Mouse (Mus musculus) embryonic facial prominence, embryonic 14.5 days (tissue): ENCODE results near the gene Sorbs1. TPM values are rescaled to one million over a fixed set of nuclear protein-coding genes. Genes with fewer than 3 reads are reported as not detected.

Experiments used
- ATAC-seq: fragments of 200-750 bp; cut with Nextera tagmentation; 2 replicates; pipeline ENCODE4 v1.8.0; 2017; ENCODE audit warnings: low read depth, moderate number of reproducible peaks, moderate TSS enrichment
- DNase-seq: peaks from one replicate; pipeline ENCODE4 v3.0.0-alpha.2; 2015; ENCODE audit warnings: low spot score
- H3K27ac ChIP-seq: fragments of 300-500 bp; sonication (generic); replicated peaks from 2 replicates; pipeline ENCODE4 v1.5.1; 2014; ENCODE audit warnings: low read depth, mild to moderate bottlenecking, low read length, moderate library complexity
- H3K27me3 ChIP-seq: fragments of 300-500 bp; sonication (generic); replicated peaks from 2 replicates; pipeline ENCODE4 v1.6.1; 2014; ENCODE audit warnings: low read length; ENCODE audit not compliant: control insufficient read depth, insufficient read depth
- H3K36me3 ChIP-seq: fragments of 300-500 bp; sonication (generic); 2 replicates; pipeline ENCODE4 v1.6.1; 2014; ENCODE audit warnings: low read length, mixed read lengths; ENCODE audit not compliant: control insufficient read depth, insufficient read depth
- H3K4me1 ChIP-seq: fragments of 300-500 bp; sonication (generic); 2 replicates; pipeline ENCODE4 v1.6.1; 2014; ENCODE audit warnings: antibody characterized with exemption, low read length; ENCODE audit not compliant: control insufficient read depth, insufficient read depth
- H3K4me2 ChIP-seq: fragments of 300-500 bp; sonication (generic); 2 replicates; pipeline ENCODE4 v1.6.1; 2014; ENCODE audit warnings: low read depth, mild to moderate bottlenecking, low read length, moderate library complexity, mixed read lengths
- H3K4me3 ChIP-seq: fragments of 300-500 bp; sonication (generic); 2 replicates; pipeline ENCODE4 v1.5.1; 2014; ENCODE audit warnings: low read depth, mild to moderate bottlenecking, low read length
- H3K9ac ChIP-seq: fragments of 300-500 bp; sonication (generic); 2 replicates; pipeline ENCODE4 v1.6.1; 2014; ENCODE audit warnings: low read depth, mild to moderate bottlenecking, low read length, moderate library complexity, mixed read lengths
- H3K9me3 ChIP-seq: fragments of 300-500 bp; sonication (generic); 2 replicates; pipeline ENCODE4 v1.6.1; 2016; ENCODE audit warnings: low read length; ENCODE audit not compliant: control insufficient read depth
- WGBS: fragments of 180-500 bp; shearing (Covaris S2); extraction: QIAGEN DNeasy Blood & Tissue Kit; methylation state at CpG from one replicate; pipeline ENCODE4 v1.1.7; 2014; 5-methylcytosine and 5-hydroxymethylcytosine counted together
- polyA plus RNA-seq: library from polyadenylated mRNA; unstranded; fragments of >200 nt; fragmentation: Nextera tagmentation; extraction: Ambion mirVana; gene quantifications from 2 replicates; pipeline ENCODE4 v1.2.1, GENCODE M21; 2014

Gene Sorbs1
- polyA plus RNA-seq, 1 experiment from 2014 or later, result 54.1 TPM

GRCm38 (mm10) chr19:40498162-40498725 is 15.3 kb downstream of the Sorbs1 start:
- Histone ChIP-seq H3K4me2 (no peak overlapping the region), H3K9me3 (no peaks in the 10 kb centered on the region), H3K4me1 (no peaks in the 10 kb centered on the region), H3K27ac (no peak overlapping the region), H3K9ac (no peak overlapping the region), H3K4me3 (no peak overlapping the region), H3K27me3 (no peaks in the 10 kb centered on the region), H3K36me3 (no peaks in the 10 kb centered on the region)
- WGBS, result 66% methylated on average over 6 of the region's 6 CpGs
- DNase-seq (no peak), ATAC-seq (no peak)

DNA sequence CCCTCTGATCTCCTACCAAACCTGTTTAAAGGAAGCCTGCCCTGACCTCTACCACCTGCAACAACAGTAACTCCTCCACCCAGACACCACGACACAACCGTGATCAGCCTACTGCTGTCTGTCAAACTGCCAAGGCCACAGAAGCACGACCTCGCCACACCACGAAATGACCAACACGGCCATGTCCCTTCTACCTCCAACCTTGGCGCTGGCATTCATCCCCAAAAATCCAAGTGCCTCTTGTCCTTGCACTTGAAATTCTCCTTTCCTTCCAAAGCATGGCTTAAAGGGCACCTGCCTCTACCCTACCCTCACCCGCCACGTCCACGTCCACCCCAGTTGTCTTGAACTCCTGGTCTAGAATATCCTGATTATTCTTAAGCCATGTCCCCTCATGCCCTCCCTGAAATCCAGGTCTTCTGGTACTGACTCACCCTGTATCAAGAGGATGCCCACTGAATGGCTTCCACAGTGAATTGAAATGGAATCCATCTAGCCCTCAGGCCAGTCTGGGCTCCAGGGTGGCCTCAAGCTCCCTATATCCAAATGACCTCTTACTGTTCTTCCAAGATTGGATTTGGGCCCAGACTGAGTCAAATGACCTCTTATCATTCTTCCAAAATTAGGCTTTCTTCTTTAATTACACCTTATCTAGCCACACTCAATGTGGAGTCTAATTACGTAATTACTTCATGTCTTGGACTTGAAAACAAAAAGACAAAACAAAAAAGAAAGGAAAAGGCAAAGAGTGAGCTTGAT is 16.9 kb downstream of the Sorbs1 start:
- Histone ChIP-seq H3K9ac (no peak overlapping the region), H3K4me3 (no peak overlapping the region), H3K36me3 (no peaks in the 10 kb centered on the region), H3K27ac (no peak overlapping the region), H3K27me3 (no peaks in the 10 kb centered on the region), H3K4me2 (no peak overlapping the region), H3K9me3 (no peaks in the 10 kb centered on the region), H3K4me1 (no peaks in the 10 kb centered on the region)
- ATAC-seq (no peak), DNase-seq (no peak)
- 95% methylated on average over 11 of the region's 11 CpGs for WGBS

GRCm38 (mm10) chr19:40496071-40496470 is 17.5 kb downstream of the Sorbs1 start:
- Histone ChIP-seq H3K4me3 (no peak overlapping the region), H3K9me3 (no peaks in the 10 kb centered on the region), H3K36me3 (no peaks in the 10 kb centered on the region), H3K27ac (no peak overlapping the region), H3K27me3 (no peaks in the 10 kb centered on the region), H3K4me1 (no peaks in the 10 kb centered on the region), H3K9ac (no peak overlapping the region), H3K4me2 (no peak overlapping the region)
- ATAC-seq, result no peak
- WGBS, result 85% methylated on average over 4 of the region's 4 CpGs
- DNase-seq, result no peak

GRCm38 (mm10) chr19:40492902-40493301 is 20.7 kb downstream of the Sorbs1 start:
- ATAC-seq, result no peak

DNA sequence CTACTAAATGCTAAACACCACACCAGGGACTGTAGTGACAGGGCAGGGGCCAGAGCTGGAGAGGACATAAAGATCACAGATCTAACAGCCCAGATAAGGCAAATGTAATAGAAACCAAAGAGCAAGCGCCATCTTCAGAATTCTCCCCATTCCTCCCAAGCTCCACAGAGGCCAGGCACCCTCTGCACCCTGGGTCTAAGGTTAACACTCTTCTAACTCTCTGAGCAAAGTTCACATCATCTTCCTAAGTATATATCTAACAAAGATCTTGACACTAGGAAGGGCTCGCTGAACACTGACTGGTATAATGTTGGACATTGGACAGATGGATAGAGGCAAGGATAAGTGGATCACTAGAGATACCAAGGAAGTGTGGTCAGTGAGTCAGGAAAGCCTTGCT is 22.1 kb downstream of the Sorbs1 start:
- no peak for ATAC-seq
- 98% methylated on average over 2 of the region's 2 CpGs for WGBS
- peaks cover 7% of the 10 kb centered on the region; the same call in 1 of the 2 replicates for H3K4me1 ChIP-seq

More at GRCm38 (mm10) chr19:40492902-40493301, 20.7 kb downstream of the Sorbs1 start:
- no peaks in the 10 kb centered on the region for H3K36me3 ChIP-seq
- H3K4me3 ChIP-seq, result no peak overlapping the region
- H3K4me2 ChIP-seq, result no peak overlapping the region
- H3K9me3 ChIP-seq, result no peaks in the 10 kb centered on the region
- no peak overlapping the region for H3K27ac ChIP-seq
- H3K4me1 ChIP-seq, result 0 out of 2 replicates have a peak, but pooled peaks cover 3% of the 10 kb centered on the region
- DNase-seq, result no peak
- 71% methylated on average over 9 of the region's 9 CpGs for WGBS
- no peak overlapping the region for H3K9ac ChIP-seq
- no peaks in the 10 kb centered on the region for H3K27me3 ChIP-seq

GRCm38 (mm10) chr19:40490765-40491164 is 22.8 kb downstream of the Sorbs1 start:
- no peak overlapping the region for H3K4me2 ChIP-seq
- H3K4me1 ChIP-seq, result peaks cover 7% of the 10 kb centered on the region; the same call in 1 of the 2 replicates
- no peak overlapping the region for H3K4me3 ChIP-seq
- no peak overlapping the region for H3K27ac ChIP-seq
- ATAC-seq (no peak), DNase-seq (no peak)
- H3K36me3 ChIP-seq, result no peaks in the 10 kb centered on the region
- H3K27me3 ChIP-seq, result no peaks in the 10 kb centered on the region
- H3K9ac ChIP-seq, result no peak overlapping the region
- no peaks in the 10 kb centered on the region for H3K9me3 ChIP-seq
- 57% methylated on average over 8 of the region's 8 CpGs for WGBS

More for the DNA sequence above, 22.1 kb downstream of the Sorbs1 start:
- no peak overlapping the region for H3K4me2 ChIP-seq
- H3K36me3 ChIP-seq, result no peaks in the 10 kb centered on the region
- H3K9ac ChIP-seq, result no peak overlapping the region
- no peak overlapping the region for H3K27ac ChIP-seq
- H3K27me3 ChIP-seq, result no peaks in the 10 kb centered on the region
- H3K9me3 ChIP-seq, result no peaks in the 10 kb centered on the region
- DNase-seq, result no peak
- H3K4me3 ChIP-seq, result no peak overlapping the region

- H3K4me1 ChIP-seq, result peaks cover 7% of the 10 kb centered on the region; the same call in 1 of the 2 replicates
- H3K9ac ChIP-seq, result no peak overlapping the region
- no peaks in the 10 kb centered on the region for H3K27me3 ChIP-seq
- no peak overlapping the region for H3K27ac ChIP-seq
- no peaks in the 10 kb centered on the region for H3K9me3 ChIP-seq
- DNase-seq (no peak), ATAC-seq (no peak)
- H3K36me3 ChIP-seq, result no peaks in the 10 kb centered on the region
- 66% methylated on average over 6 of the region's 6 CpGs for WGBS
- H3K4me3 ChIP-seq, result no peak overlapping the region
- H3K4me2 ChIP-seq, result no peak overlapping the region
Measured at GRCm38 (mm10) chr19:40489633-40490032, 23.9 kb downstream of the Sorbs1 start.

GRCm38 (mm10) chr19:40488853-40489454 is 24.6 kb downstream of the Sorbs1 start:
- ATAC-seq, result no peak
- Histone ChIP-seq H3K9me3 (no peaks in the 10 kb centered on the region), H3K4me3 (no peak overlapping the region), H3K36me3 (no peaks in the 10 kb centered on the region), H3K27me3 (no peaks in the 10 kb centered on the region), H3K9ac (no peak overlapping the region), H3K27ac (no peak overlapping the region), H3K4me1 (peaks cover 7% of the 10 kb centered on the region; the same call in 1 of the 2 replicates), H3K4me2 (no peak overlapping the region)
- WGBS, result 67% methylated on average over 8 of the region's 8 CpGs
- DNase-seq, result no peak
